Mouse (Mus musculus) brain, embryonic 14.5 days (tissue): Measurements from ENCODE around the gene Mettl1.

Experiments
- CTCF ChIP-seq: fragments of 200-500 bp; IDR thresholded peaks from 2 replicates; pipeline ENCODE4 v1.5.1; 2012; ENCODE audit warnings: inconsistent platforms, mild to moderate bottlenecking, moderate library complexity, borderline replicate concordance; ENCODE audit not compliant: insufficient read depth, insufficient read length; ENCODE audit errors: extremely low read depth
- POLR2A ChIP-seq: fragments of 200-500 bp; IDR thresholded peaks from 2 replicates; pipeline ENCODE4 v1.6.1; 2012; ENCODE audit warnings: mild to moderate bottlenecking, inconsistent platforms, borderline replicate concordance; ENCODE audit not compliant: poor library complexity, insufficient read depth, insufficient read length, severe bottlenecking; ENCODE audit errors: extremely low read depth

- TF ChIP-seq CTCF, result no peak
- TF ChIP-seq POLR2A, result no peak
Measured at GRCm38 (mm10) chr10:127083292-127083914, 42.2 kb downstream of the Mettl1 start.
